Mouse (Mus musculus): ENCODE measurements at regions not wholly inside any gene's neighbourhood (a gene's known extent, or its start where the extent isn't known, plus 50 kb on each side); places are given as distances from the start of the nearest gene placed in this dataset.

GRCm38 (mm10) chr14:84157412-84157811 is 286.0 kb upstream of the Pcdh17 start:
- in situ Hi-C loops (cut with MboI, MseI): no loop called here

GRCm38 (mm10) chr14:84175446-84175845 is 267.9 kb upstream of the Pcdh17 start:
- in situ Hi-C loops (cut with MboI, MseI): no loop called here

GRCm38 (mm10) chr14:84210949-84211348 is 232.4 kb upstream of the Pcdh17 start:
- in situ Hi-C loops (cut with MboI, MseI): no loop called here

- in situ Hi-C loops (cut with MboI, MseI): no loop called here
These were observed 220.4 kb upstream of the Pcdh17 start for GRCm38 (mm10) chr14:84222996-84223395.

- in situ Hi-C loops (cut with MboI, MseI): no loop called here
These were observed 219.4 kb upstream of the Pcdh17 start for GRCm38 (mm10) chr14:84223924-84224323.

GRCm38 (mm10) chr14:84248006-84248405 is 195.4 kb upstream of the Pcdh17 start:
- in situ Hi-C loops (cut with MboI, MseI): loop anchor here in 1 of 2 experiments (10.0 kb wide), 1 partner anchor 1353 kb away; no protein-coding TSS in a partner anchor

GRCm38 (mm10) chr14:84252583-84252982 is 190.8 kb upstream of the Pcdh17 start:
- in situ Hi-C loops (cut with MboI, MseI): no loop called here

- in situ Hi-C loops (cut with MboI, MseI): no loop called here
These were observed 185.7 kb upstream of the Pcdh17 start for GRCm38 (mm10) chr14:84257671-84258070.

GRCm38 (mm10) chr14:84258633-84259032 is 184.7 kb upstream of the Pcdh17 start:
- in situ Hi-C loops (cut with MboI, MseI): no loop called here

GRCm38 (mm10) chr14:84263936-84264335 is 179.4 kb upstream of the Pcdh17 start:
- in situ Hi-C loops (cut with MboI, MseI): no loop called here

GRCm38 (mm10) chr14:84266217-84266616 is 177.1 kb upstream of the Pcdh17 start:
- in situ Hi-C loops (cut with MboI, MseI): no loop called here

GRCm38 (mm10) chr14:84283440-84284203 is 159.7 kb upstream of the Pcdh17 start:
- in situ Hi-C loops (cut with MboI, MseI): no loop called here

- in situ Hi-C loops (cut with MboI, MseI): no loop called here
These were observed 122.6 kb upstream of the Pcdh17 start for GRCm38 (mm10) chr14:84320738-84321137.

GRCm38 (mm10) chr14:84339604-84340003 is 103.8 kb upstream of the Pcdh17 start:
- in situ Hi-C loops (cut with MboI, MseI): no loop called here

Measured in T-helper 17 cell (primary cell).